Mouse (Mus musculus) heart, embryonic 16.5 days (tissue): ENCODE measurements around the gene Nfia. TPM values are rescaled to one million over a fixed set of nuclear protein-coding genes. Genes with fewer than 3 reads are reported as not detected.

Experiments used
- ATAC-seq: fragments of 200-750 bp; cut with Nextera tagmentation; replicated peaks from 2 replicates; pipeline ENCODE4 v1.8.0; 2017; ENCODE audit warnings: moderate number of reproducible peaks; ENCODE audit not compliant: insufficient read depth, low FRiP score; ENCODE audit errors: extremely low read depth
- H3K27ac ChIP-seq: fragments of 300-500 bp; sonication (generic); 2 replicates; pipeline ENCODE4 v1.5.1; 2014; ENCODE audit warnings: mild to moderate bottlenecking, low read length, control low read depth, moderate library complexity
- H3K27me3 ChIP-seq: fragments of 300-500 bp; sonication (generic); 2 replicates; pipeline ENCODE4 v1.6.1; 2014; ENCODE audit warnings: low read length, mixed read lengths; ENCODE audit not compliant: control insufficient read depth, insufficient read depth
- H3K36me3 ChIP-seq: fragments of 300-500 bp; sonication (generic); 2 replicates; pipeline ENCODE4 v1.6.1; 2014; ENCODE audit not compliant: control insufficient read depth, insufficient read depth
- H3K4me1 ChIP-seq: fragments of 300-500 bp; sonication (generic); 2 replicates; pipeline ENCODE4 v1.6.1; 2014; ENCODE audit warnings: low read length, mixed read lengths; ENCODE audit not compliant: control insufficient read depth, insufficient read depth
- H3K4me2 ChIP-seq: fragments of 300-500 bp; sonication (generic); 2 replicates; pipeline ENCODE4 v1.6.1; 2014; ENCODE audit warnings: low read depth, mild to moderate bottlenecking, control low read depth, low read length
- H3K4me3 ChIP-seq: fragments of 300-500 bp; sonication (generic); 2 replicates; pipeline ENCODE4 v1.5.1; 2014; ENCODE audit warnings: mild to moderate bottlenecking, control low read depth, low read length
- H3K9ac ChIP-seq: fragments of 300-500 bp; sonication (generic); 2 replicates; pipeline ENCODE4 v1.6.1; 2014; ENCODE audit warnings: low read length, control low read depth
- H3K9me3 ChIP-seq: fragments of 300-500 bp; sonication (generic); replicated peaks from 2 replicates; pipeline ENCODE4 v1.6.1; 2016; ENCODE audit warnings: low read length; ENCODE audit not compliant: control insufficient read depth
- WGBS: fragments of 180-500 bp; shearing (Covaris S2); extraction: QIAGEN DNeasy Blood & Tissue Kit; methylation state at CpG from one replicate; pipeline ENCODE4 v1.1.7; 2014; 5-methylcytosine and 5-hydroxymethylcytosine counted together
- polyA plus RNA-seq: library from polyadenylated mRNA; unstranded; fragments of >200 nt; fragmentation: Nextera tagmentation; extraction: Ambion mirVana; gene quantifications from 2 replicates; pipeline ENCODE4 v1.2.1, GENCODE M21; 2015

The Nfia gene
- polyA plus RNA-seq, 1 experiment from 2014 or later: 37.3 TPM

DNA sequence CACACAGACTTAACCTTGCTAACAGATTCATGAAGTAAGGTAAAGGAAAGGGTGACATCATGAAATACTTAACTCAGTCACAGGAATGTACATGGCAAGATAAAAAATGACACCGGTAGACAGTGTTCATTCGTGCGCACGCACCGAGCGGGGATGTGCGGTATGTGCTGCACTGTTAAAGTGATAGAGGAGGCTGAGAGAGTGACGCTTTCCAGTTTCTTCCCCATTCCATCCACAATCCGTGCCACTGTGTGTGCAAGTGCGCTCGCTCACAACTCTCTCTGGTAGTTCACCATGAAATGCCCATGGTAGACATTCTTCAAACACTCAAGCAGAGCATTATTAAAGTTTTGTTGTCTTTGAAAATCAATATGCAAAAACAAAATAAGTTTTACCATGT, 218.9 kb downstream of the Nfia start:
- no peak for ATAC-seq
- Histone ChIP-seq H3K4me3 (no peak overlapping the region), H3K36me3 (no peaks in the 10 kb centered on the region), H3K4me1 (peaks cover 37% of the 10 kb centered on the region), H3K27ac (peak overlapping the region; percentile 52; the same call in 1 of the 2 replicates), H3K9ac (no peak overlapping the region), H3K9me3 (no peaks in the 10 kb centered on the region), H3K27me3 (no peaks in the 10 kb centered on the region), H3K4me2 (no peak overlapping the region)
- WGBS: 54% methylated on average over 11 of the region's 11 CpGs

DNA sequence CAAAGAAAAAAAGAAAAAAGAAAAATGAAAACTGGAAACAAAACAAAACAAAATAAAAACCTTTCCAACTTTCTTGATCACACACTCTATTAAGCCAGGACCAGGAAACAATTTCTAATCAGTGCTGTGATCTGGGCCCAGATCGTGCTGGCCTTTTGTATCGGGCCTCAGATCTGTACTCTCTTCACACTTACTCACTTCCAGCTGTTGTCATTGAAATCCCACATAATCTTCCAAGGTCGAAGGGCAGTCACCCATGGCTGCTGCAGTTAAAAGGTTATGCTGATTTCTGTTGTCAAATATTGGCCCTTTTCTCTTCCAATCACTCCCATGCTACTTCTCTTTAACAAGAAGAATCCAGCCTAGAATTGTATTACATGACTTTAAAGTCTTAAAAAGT, 219.3 kb downstream of the Nfia start:
- Histone ChIP-seq H3K4me2 (no peak overlapping the region), H3K27me3 (no peaks in the 10 kb centered on the region), H3K9ac (no peak overlapping the region), H3K4me3 (no peak overlapping the region), H3K27ac (no peak overlapping the region), H3K9me3 (no peaks in the 10 kb centered on the region), H3K36me3 (no peaks in the 10 kb centered on the region), H3K4me1 (peaks cover 37% of the 10 kb centered on the region)
- 52% methylated on average over 3 of the region's 3 CpGs for WGBS
- ATAC-seq: no peak

DNA sequence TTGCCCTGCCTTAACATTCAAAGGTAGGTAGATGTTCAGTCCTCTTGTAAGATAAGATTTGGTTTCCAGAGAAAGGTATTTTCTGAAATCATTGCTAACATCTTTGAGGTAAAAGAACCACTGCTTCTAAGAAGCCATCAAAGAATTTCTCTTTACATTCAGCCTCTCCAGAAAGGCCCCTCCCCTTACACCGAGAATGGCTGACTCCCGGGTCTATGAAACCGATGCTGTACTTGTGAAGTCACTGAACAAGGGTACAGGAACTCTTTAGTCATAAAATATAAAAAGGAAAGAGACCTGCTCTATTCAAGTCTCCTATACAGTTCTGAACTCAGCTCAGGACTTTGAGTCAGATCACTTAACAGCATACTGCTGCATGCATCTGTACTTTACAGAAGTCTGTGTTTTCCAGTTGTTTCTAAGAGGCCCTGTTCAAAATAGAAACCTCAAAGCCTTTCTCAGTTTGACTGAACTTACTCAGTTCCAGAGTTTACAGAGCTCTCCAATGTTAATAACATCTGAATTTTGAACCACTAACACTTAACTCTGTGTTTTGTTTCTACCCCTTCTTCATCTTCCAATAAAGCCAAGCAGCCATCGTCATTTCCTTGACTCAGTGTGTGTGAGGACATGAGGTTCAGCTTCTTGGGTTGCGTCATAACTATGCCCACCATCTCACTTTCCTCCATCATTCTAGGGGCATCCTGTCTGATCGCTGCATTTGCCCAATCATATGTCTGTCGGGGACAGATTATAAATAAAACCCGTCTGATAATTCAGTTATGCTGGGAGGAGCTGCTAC, 223.6 kb downstream of the Nfia start:
- peak overlapping the region; percentile 7; the same call in 1 of the 2 replicates for H3K27ac ChIP-seq
- WGBS: 75% methylated on average over 8 of the region's 8 CpGs
- H3K9me3 ChIP-seq: no peaks in the 10 kb centered on the region
- H3K36me3 ChIP-seq: peaks cover 2% of the 10 kb centered on the region; the same call in 1 of the 2 replicates
- H3K27me3 ChIP-seq: no peaks in the 10 kb centered on the region
- H3K9ac ChIP-seq: no peak overlapping the region
- H3K4me1 ChIP-seq: peaks cover 21% of the 10 kb centered on the region
- H3K4me2 ChIP-seq: no peak overlapping the region
- H3K4me3 ChIP-seq: no peak overlapping the region
- ATAC-seq: no peak

GRCm38 (mm10) chr4:97997151-97997817, 224.8 kb downstream of the Nfia start:
- H3K4me3 ChIP-seq: no peak overlapping the region
- H3K4me1 ChIP-seq: peaks cover 22% of the 10 kb centered on the region
- H3K36me3 ChIP-seq: peaks cover 4% of the 10 kb centered on the region; the same call in 1 of the 2 replicates
- H3K27me3 ChIP-seq: no peaks in the 10 kb centered on the region
- H3K27ac ChIP-seq: 0 out of 2 replicates have a peak overlapping the region, but pooled peaks have one; percentile 7
- WGBS: 60% methylated on average over 11 of the region's 11 CpGs
- no peak for ATAC-seq
- H3K4me2 ChIP-seq: no peak overlapping the region
- H3K9me3 ChIP-seq: no peaks in the 10 kb centered on the region
- no peak overlapping the region for H3K9ac ChIP-seq

GRCm38 (mm10) chr4:98002206-98002605, 229.7 kb downstream of the Nfia start:
- H3K9me3 ChIP-seq: no peaks in the 10 kb centered on the region
- 45% methylated on average over 5 of the region's 5 CpGs for WGBS
- H3K4me3 ChIP-seq: no peak overlapping the region
- H3K36me3 ChIP-seq: peaks cover 4% of the 10 kb centered on the region; the same call in 1 of the 2 replicates
- no peak overlapping the region for H3K4me2 ChIP-seq
- no peak for ATAC-seq
- peaks cover 42% of the 10 kb centered on the region for H3K4me1 ChIP-seq
- H3K27me3 ChIP-seq: no peaks in the 10 kb centered on the region
- H3K27ac ChIP-seq: peak overlapping the region; percentile 97
- 0 out of 2 replicates have a peak overlapping the region, but pooled peaks have one; percentile 11 for H3K9ac ChIP-seq

GRCm38 (mm10) chr4:98003323-98004107, 231.0 kb downstream of the Nfia start:
- Histone ChIP-seq H3K27ac (peak overlapping the region; percentile 97), H3K27me3 (no peaks in the 10 kb centered on the region), H3K9me3 (no peaks in the 10 kb centered on the region), H3K9ac (peak overlapping the region; percentile 66), H3K4me3 (no peak overlapping the region), H3K4me1 (peaks cover 39% of the 10 kb centered on the region), H3K4me2 (peak overlapping the region; percentile 54), H3K36me3 (peaks cover 4% of the 10 kb centered on the region; the same call in 1 of the 2 replicates)
- peak; percentile 73 for ATAC-seq
- WGBS: 14% methylated on average over 12 of the region's 12 CpGs

DNA sequence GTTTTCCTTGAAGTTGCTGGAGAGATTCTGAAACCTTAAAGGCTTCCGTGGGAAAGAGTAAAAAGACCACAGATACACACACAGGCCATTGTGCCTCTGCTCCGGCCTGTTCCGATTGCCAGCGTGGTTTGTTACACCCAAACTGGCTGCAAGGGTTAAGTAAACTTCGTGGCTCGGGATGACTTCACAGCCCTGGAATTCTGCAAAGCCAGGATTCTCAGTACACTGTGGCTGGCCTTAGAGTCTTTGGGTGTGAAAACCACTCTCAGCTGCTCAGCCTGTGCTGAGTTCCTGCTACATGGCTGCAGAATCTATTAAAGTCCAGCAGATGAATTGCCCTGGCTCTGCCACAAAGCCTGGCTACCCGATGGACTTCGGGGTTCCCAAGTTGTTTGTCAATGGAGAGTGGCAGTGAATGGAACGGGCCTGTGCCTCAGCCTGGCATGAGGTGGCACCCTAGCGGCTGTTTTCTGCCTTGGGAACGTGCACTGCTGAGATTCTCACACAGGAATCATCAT, 231.6 kb downstream of the Nfia start:
- Histone ChIP-seq H3K27ac (peak overlapping the region; percentile 97), H3K9ac (peak overlapping the region; percentile 66), H3K36me3 (peaks cover 4% of the 10 kb centered on the region; the same call in 1 of the 2 replicates), H3K4me1 (peaks cover 42% of the 10 kb centered on the region), H3K4me2 (peak overlapping the region; percentile 54), H3K9me3 (no peaks in the 10 kb centered on the region), H3K27me3 (no peaks in the 10 kb centered on the region), H3K4me3 (no peak overlapping the region)
- 5% methylated on average over 11 of the region's 11 CpGs for WGBS
- ATAC-seq: peak; percentile 85

- ATAC-seq: no peak
- WGBS: 83% methylated on average over 6 of the region's 6 CpGs
- peak overlapping the region; percentile 97 for H3K27ac ChIP-seq
- H3K4me2 ChIP-seq: no peak overlapping the region
- H3K9me3 ChIP-seq: no peaks in the 10 kb centered on the region
- no peaks in the 10 kb centered on the region for H3K27me3 ChIP-seq
- H3K4me1 ChIP-seq: peaks cover 48% of the 10 kb centered on the region
- H3K36me3 ChIP-seq: peaks cover 4% of the 10 kb centered on the region; the same call in 1 of the 2 replicates
- 0 out of 2 replicates have a peak overlapping the region, but pooled peaks have one; percentile 66 for H3K9ac ChIP-seq
- H3K4me3 ChIP-seq: no peak overlapping the region
Measured at GRCm38 (mm10) chr4:98004986-98005385, 232.5 kb downstream of the Nfia start.
